Mouse (Mus musculus) midbrain, embryonic 11.5 days (tissue): ENCODE measurements around the gene Olfr635. TPM values are rescaled to one million over a fixed set of nuclear protein-coding genes. Genes with fewer than 3 reads are reported as not detected.
"Not testable (repeated sequence)": the region's sequence is repeated elsewhere in the genome, so short reads cannot be mapped to it uniquely, and the experiment has no call there.

Experiments
- ATAC-seq: fragments of 200-750 bp; cut with Nextera tagmentation; 2 replicates; pipeline ENCODE4 v1.8.0; 2017; ENCODE audit warnings: moderate TSS enrichment, moderate library complexity; ENCODE audit not compliant: low FRiP score
- DNase-seq: peaks from one replicate; pipeline ENCODE4 v3.0.0; 2015; ENCODE audit warnings: low spot score; ENCODE audit errors: missing footprints
- H3K27ac ChIP-seq: fragments of 300-500 bp; sonication (generic); 2 replicates; pipeline ENCODE4 v1.5.1; 2014; ENCODE audit warnings: low read depth, low read length
- H3K27me3 ChIP-seq: fragments of 300-500 bp; sonication (generic); 2 replicates; pipeline ENCODE4 v1.6.1; 2014; ENCODE audit warnings: mild to moderate bottlenecking, low read length, moderate library complexity, mixed read lengths; ENCODE audit not compliant: control insufficient read depth, insufficient read depth
- H3K36me3 ChIP-seq: fragments of 300-500 bp; sonication (generic); 2 replicates; pipeline ENCODE4 v1.6.1; 2014; ENCODE audit warnings: mild to moderate bottlenecking, low read length, moderate library complexity, mixed read lengths; ENCODE audit not compliant: control insufficient read depth, insufficient read depth
- H3K4me1 ChIP-seq: fragments of 300-500 bp; sonication (generic); 2 replicates; pipeline ENCODE4 v1.6.1; 2014; ENCODE audit warnings: low read length; ENCODE audit not compliant: control insufficient read depth, insufficient read depth
- H3K4me2 ChIP-seq: fragments of 300-500 bp; sonication (generic); 2 replicates; pipeline ENCODE4 v1.6.1; 2014; ENCODE audit warnings: mild to moderate bottlenecking, moderate library complexity
- H3K4me3 ChIP-seq: fragments of 300-500 bp; sonication (generic); 2 replicates; pipeline ENCODE4 v1.5.1; 2014; ENCODE audit warnings: low read depth, low read length
- H3K9ac ChIP-seq: fragments of 300-500 bp; sonication (generic); 2 replicates; pipeline ENCODE4 v1.6.1; 2014; ENCODE audit warnings: low read length
- H3K9me3 ChIP-seq: fragments of 300-500 bp; sonication (generic); 2 replicates; pipeline ENCODE4 v1.6.1; 2016; ENCODE audit warnings: low read length; ENCODE audit not compliant: control insufficient read depth
- WGBS: fragments of 180-500 bp; shearing (Covaris S2); extraction: QIAGEN DNeasy Blood & Tissue Kit; methylation state at CpG from one replicate; pipeline ENCODE4 v1.1.7; 2014; 5-methylcytosine and 5-hydroxymethylcytosine counted together
- polyA plus RNA-seq: library from polyadenylated mRNA; unstranded; fragments of >200 nt; fragmentation: Nextera tagmentation; extraction: Ambion mirVana; gene quantifications from 2 replicates; pipeline ENCODE4 v1.2.1, GENCODE M21; 2014

The Olfr635 gene
- 0.01 and 0.03 TPM in 2 replicates for polyA plus RNA-seq

GRCm38 (mm10) chr7:103970852-103971251, at the start of gene Olfr635:
Gene Olfr635 (plus strand): TSS chr7:103971152.
- DNase-seq (no peak), ATAC-seq (no peak)
- 69% methylated on average over 1 of the region's 1 CpGs for WGBS

GRCm38 (mm10) chr7:103928525-103928924, 42.4 kb upstream of the Olfr635 start, which contains the start of gene Olfr631:
Gene Olfr631 (plus strand): TSS chr7:103928825.
- DNase-seq (no peak), ATAC-seq (no peak)

More at GRCm38 (mm10) chr7:103970852-103971251, at the start of gene Olfr635:
- Histone ChIP-seq H3K4me3 (no peak within 1 kb of the TSS), H3K4me2 (no peak within 1 kb of the TSS), H3K9me3 (no peaks in the 10 kb centered on the region), H3K27me3 (no peaks in the 10 kb centered on the region), H3K36me3 (no peaks in the 10 kb centered on the region), H3K4me1 (no peaks in the 10 kb centered on the region), H3K27ac (no peak within 1 kb of the TSS), H3K9ac (no peak within 1 kb of the TSS)

DNA sequence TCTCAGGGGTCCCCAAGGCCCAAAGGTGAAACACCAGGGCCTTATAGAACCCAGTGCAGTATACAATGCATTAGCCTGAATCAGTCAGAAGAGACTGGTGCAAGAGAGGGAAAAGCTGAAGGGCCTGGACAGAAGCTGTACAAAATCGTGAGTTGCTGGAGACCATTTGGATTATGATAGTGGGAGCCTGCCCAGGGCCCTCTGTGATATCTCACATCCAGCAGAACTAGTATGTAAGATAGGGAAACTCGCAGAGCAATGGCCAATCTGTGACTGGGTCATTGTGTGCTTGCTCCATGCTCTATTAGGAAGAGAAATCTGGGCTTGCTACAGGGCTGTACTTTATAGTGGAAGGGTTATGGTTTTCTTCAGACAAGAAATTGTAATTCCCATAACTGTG, 36.7 kb upstream of the Olfr635 start, which contains the start of gene Olfr632:
Gene Olfr632 (plus strand): TSS at position 84 of the 400 bp plus-strand sequence.
- Histone ChIP-seq H3K36me3 (no peaks in the 10 kb centered on the region), H3K27ac (no peak within 1 kb of the TSS), H3K9ac (no peak within 1 kb of the TSS), H3K4me3 (no peak within 1 kb of the TSS), H3K9me3 (no peaks in the 10 kb centered on the region), H3K27me3 (no peaks in the 10 kb centered on the region), H3K4me2 (no peak within 1 kb of the TSS), H3K4me1 (no peaks in the 10 kb centered on the region)
- 82% methylated on average over 2 of the region's 2 CpGs for WGBS
- DNase-seq (no peak), ATAC-seq (no peak)

More at GRCm38 (mm10) chr7:103928525-103928924, 42.4 kb upstream of the Olfr635 start, which contains the start of gene Olfr631:
- Histone ChIP-seq H3K4me3 (no peak within 1 kb of the TSS), H3K4me2 (no peak within 1 kb of the TSS), H3K9me3 (no peaks in the 10 kb centered on the region), H3K4me1 (no peaks in the 10 kb centered on the region), H3K36me3 (no peaks in the 10 kb centered on the region), H3K27ac (no peak within 1 kb of the TSS), H3K9ac (no peak within 1 kb of the TSS), H3K27me3 (no peaks in the 10 kb centered on the region)

GRCm38 (mm10) chr7:103942730-103943129, 28.2 kb upstream of the Olfr635 start:
- H3K4me1 ChIP-seq: no peaks in the 10 kb centered on the region
- no peak overlapping the region for H3K27ac ChIP-seq
- 39% methylated on average over 2 of the region's 2 CpGs for WGBS
- H3K9ac ChIP-seq: no peak overlapping the region
- H3K4me2 ChIP-seq: no peak overlapping the region
- ATAC-seq (no peak), DNase-seq (peak; percentile 90)
- no peaks in the 10 kb centered on the region for H3K9me3 ChIP-seq
- H3K27me3 ChIP-seq: no peaks in the 10 kb centered on the region
- H3K36me3 ChIP-seq: no peaks in the 10 kb centered on the region
- no peak overlapping the region for H3K4me3 ChIP-seq

GRCm38 (mm10) chr7:103944137-103944536, 26.8 kb upstream of the Olfr635 start, which contains the start of gene Olfr633:
Gene Olfr633 (plus strand): TSS chr7:103944437.
- Histone ChIP-seq H3K27me3 (no peaks in the 10 kb centered on the region), H3K9ac (no peak within 1 kb of the TSS), H3K27ac (no peak within 1 kb of the TSS), H3K4me3 (no peak within 1 kb of the TSS), H3K9me3 (no peaks in the 10 kb centered on the region), H3K4me1 (no peaks in the 10 kb centered on the region), H3K36me3 (no peaks in the 10 kb centered on the region), H3K4me2 (no peak within 1 kb of the TSS)
- no peak for DNase-seq
- ATAC-seq: no peak

GRCm38 (mm10) chr7:103966873-103967272, 4.1 kb upstream of the Olfr635 start:
- ATAC-seq, DNase-seq, H3K27ac ChIP-seq, H3K9me3 ChIP-seq, H3K9ac ChIP-seq, H3K4me2 ChIP-seq, H3K4me1 ChIP-seq, H3K27me3 ChIP-seq, H3K36me3 ChIP-seq, H3K4me3 ChIP-seq: not testable (repeated sequence)
- 94% methylated on average over 22 of the region's 22 CpGs for WGBS

GRCm38 (mm10) chr7:103971782-103972181, 830 bp downstream of the Olfr635 start:
- H3K9me3 ChIP-seq: no peaks in the 10 kb centered on the region; the same call in 1 of the 2 replicates
- no peak overlapping the region for H3K4me3 ChIP-seq
- no peaks in the 10 kb centered on the region for H3K27me3 ChIP-seq
- no peak overlapping the region for H3K27ac ChIP-seq
- no peaks in the 10 kb centered on the region for H3K4me1 ChIP-seq
- WGBS: 75% methylated on average over 1 of the region's 1 CpGs
- no peak overlapping the region for H3K4me2 ChIP-seq
- H3K9ac ChIP-seq: no peak overlapping the region
- no peak for ATAC-seq
- DNase-seq: no peak
- no peaks in the 10 kb centered on the region for H3K36me3 ChIP-seq

GRCm38 (mm10) chr7:103998446-103998845, 27.5 kb downstream of the Olfr635 start, which contains the start of gene Olfr638:
Gene Olfr638 (plus strand): TSS chr7:103998746.
- ATAC-seq (no peak), DNase-seq (no peak)
- no peaks in the 10 kb centered on the region for H3K4me1 ChIP-seq
- H3K36me3 ChIP-seq: no peaks in the 10 kb centered on the region
- no peaks in the 10 kb centered on the region for H3K27me3 ChIP-seq
- no peak within 1 kb of the TSS for H3K4me2 ChIP-seq
- H3K9me3 ChIP-seq: no peaks in the 10 kb centered on the region
- H3K27ac ChIP-seq: no peak within 1 kb of the TSS
- H3K9ac ChIP-seq: no peak within 1 kb of the TSS
- no peak within 1 kb of the TSS for H3K4me3 ChIP-seq

- H3K27ac ChIP-seq: no peak overlapping the region
- DNase-seq (no peak), ATAC-seq (no peak)
- no peaks in the 10 kb centered on the region for H3K9me3 ChIP-seq
- no peak overlapping the region for H3K4me3 ChIP-seq
- no peaks in the 10 kb centered on the region for H3K27me3 ChIP-seq
- H3K36me3 ChIP-seq: no peaks in the 10 kb centered on the region
- no peak overlapping the region for H3K9ac ChIP-seq
- H3K4me2 ChIP-seq: no peak overlapping the region
- H3K4me1 ChIP-seq: no peaks in the 10 kb centered on the region
Measured at GRCm38 (mm10) chr7:103999124-103999523, 28.2 kb downstream of the Olfr635 start.
